Mouse (Mus musculus) ovary, postnatal 10 days (tissue): ENCODE data around the gene Gcnt2.

Source experiments
- DNase-seq: peaks from one replicate; pipeline ENCODE4 v3.0.0; 2022; ENCODE audit warnings: low spot score

The Gcnt2 gene

DNA sequence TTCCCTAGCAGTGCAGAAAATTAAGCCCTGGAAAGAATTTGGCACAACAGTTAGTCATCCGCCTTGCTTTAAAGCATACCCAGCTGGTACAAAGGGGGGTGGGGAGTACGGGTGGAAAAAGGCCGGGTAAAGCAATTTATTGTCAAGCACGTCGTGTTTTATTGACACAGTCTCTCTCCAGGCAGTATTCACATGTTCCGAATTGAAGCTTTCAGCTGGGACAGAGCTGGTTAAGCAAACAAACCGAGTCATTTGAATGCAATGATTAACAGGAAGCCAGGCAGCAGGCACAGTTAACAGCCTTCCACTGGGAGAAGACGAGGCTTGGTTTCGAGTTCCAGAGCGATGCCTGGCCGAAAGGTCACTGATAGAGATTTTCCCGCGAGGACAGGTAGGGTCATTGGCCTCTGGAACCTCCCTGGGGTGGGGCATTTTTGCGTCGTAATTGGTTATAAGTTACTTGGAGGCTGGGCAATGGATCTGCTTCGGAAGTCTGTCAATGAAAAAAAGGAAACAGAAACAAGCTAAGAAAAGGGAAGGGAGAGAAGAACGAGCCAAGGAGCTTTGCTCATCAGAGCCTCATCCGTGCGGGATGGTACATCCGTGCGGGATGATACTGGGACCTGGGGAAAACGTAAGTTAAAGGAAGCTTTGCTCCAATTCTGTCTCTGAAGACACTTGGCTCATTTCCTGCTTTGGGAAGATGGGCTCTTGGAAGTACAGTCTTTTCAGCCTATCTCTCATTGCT lies at the start of gene Gcnt2:
TSS of gene Gcnt2 (plus strand) at position 103 of the 748 bp plus-strand sequence.
- no peak for DNase-seq

- no peak for DNase-seq
Observed at GRCm38 (mm10) chr13:40820617-40821016, 38.9 kb upstream of the Gcnt2 start.

DNA sequence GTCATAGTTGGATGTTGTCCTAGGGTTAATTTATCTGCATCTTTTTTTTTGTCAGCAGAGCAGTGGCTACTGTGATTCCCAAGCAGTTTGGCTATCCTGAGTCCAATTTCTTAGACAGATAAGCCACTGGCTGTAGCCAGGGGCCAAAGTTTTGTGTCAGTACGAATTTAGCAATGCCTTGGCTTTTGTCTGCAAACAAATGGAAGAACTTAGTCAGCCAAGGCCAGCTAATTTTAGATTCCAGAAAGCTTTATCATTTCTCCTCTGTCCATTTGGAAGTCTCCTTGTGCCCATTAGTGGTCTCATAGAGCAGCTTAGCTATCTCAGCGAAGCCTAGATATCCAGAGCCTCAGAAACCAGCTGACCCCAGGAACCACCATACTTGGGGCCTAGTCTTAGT lies 37.6 kb upstream of the Gcnt2 start:
- no peak for DNase-seq

DNA sequence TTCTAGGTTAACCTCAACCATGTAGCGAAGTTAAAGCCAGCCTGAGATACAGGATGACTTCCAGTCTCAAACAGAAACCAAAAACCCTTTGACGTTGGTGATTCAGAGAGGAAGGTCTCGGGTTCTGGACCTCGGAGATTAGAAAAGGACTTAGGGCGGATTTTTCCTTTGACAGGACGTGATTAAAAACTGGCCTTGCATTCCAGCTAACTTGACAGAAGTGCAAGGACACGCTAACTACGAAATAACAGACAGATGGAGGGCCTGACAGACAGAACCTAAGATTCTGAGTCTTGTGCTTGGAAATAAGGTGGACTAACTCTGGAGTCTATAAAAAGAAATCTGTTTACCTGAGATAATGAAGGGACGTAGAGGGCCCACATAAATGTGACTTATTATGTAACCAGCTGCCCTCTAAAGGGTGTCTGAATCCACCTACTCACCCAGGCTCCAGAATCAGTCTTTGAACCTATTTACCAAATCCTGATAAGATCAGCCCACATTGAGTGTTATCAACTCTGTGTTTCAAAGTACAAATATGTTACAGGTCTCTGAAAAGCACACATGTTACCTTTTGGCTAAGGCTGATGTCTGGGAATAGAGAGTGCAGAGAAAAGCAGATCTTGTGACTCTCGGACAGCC lies 18.3 kb upstream of the Gcnt2 start:
- no peak for DNase-seq

- no peak for DNase-seq
Observed at GRCm38 (mm10) chr13:40842141-40842540, 17.4 kb upstream of the Gcnt2 start.

DNA sequence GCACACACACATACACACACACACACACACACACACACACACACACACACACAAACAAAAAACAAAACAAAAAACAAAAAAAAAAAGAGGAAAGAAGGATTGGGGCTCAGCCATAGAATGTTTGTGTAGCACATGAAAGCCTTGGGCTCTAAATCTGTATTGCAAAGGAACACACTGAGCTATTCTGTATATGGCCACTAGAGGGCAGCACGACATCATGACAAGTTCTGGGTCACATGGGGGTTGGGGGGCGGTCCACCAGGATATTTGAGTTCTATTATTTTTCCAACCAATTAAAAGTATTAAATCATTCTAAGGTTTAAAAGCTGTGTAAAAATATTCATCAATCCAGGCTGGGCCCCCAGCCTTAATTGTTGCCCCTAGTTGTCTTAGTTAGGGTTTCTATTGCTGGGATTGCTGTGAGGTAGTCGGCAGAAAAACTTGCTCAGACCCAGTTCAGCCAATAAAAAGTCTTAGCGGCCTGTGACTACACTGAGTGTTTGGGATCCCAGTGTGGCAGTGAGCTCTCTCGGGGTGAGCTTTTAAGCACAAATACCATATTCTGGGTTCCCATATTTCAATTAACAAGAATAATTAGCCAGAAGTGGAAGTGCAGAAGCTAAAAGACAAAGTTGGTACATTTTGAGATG lies 16.0 kb upstream of the Gcnt2 start:
- peak; percentile 27 for DNase-seq

- no peak for DNase-seq
Observed at GRCm38 (mm10) chr13:40844144-40844543, 15.4 kb upstream of the Gcnt2 start.

GRCm38 (mm10) chr13:40845951-40846350 lies 13.6 kb upstream of the Gcnt2 start:
- DNase-seq: no peak

DNA sequence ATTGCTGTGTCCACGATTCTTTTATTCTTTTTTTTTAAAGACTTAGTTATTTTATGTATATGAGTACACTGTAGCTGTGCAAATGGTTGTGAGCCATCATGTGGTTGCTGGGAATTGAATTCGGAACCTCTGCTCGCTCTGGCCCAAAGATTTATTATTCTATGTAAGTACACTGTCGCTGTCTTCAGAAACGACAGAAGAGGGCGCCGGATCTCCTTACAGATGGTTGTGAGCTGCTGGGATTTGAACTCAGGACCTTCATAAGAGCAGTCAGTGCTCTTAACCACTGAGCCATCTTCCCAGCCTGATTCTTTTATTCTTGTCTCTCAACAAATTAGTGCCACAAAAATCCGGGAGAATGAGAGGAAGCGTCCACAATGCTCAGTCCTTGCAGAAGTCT lies 13.2 kb upstream of the Gcnt2 start:
- no peak for DNase-seq

- no peak for DNase-seq
Observed at GRCm38 (mm10) chr13:40847898-40848297, 11.7 kb upstream of the Gcnt2 start.

DNA sequence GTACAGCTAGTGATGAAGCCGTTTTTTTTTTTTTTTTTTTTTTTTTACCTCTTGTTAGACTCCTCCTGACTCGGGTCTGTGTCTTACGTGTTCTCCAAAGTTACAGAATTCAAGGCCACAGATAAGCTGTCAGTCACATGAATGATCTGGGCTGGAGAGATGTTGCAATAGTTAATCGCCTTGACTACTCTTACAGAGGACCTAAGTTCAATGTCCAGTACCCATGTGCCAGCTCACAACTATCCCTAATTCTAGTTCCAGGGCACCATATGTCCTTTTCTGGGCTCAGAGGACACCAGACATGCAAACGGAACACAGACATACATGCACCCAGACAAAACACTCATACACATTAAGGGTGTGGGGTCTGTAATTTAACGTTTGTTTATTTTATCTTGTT lies 8.9 kb upstream of the Gcnt2 start:
- no peak for DNase-seq

DNA sequence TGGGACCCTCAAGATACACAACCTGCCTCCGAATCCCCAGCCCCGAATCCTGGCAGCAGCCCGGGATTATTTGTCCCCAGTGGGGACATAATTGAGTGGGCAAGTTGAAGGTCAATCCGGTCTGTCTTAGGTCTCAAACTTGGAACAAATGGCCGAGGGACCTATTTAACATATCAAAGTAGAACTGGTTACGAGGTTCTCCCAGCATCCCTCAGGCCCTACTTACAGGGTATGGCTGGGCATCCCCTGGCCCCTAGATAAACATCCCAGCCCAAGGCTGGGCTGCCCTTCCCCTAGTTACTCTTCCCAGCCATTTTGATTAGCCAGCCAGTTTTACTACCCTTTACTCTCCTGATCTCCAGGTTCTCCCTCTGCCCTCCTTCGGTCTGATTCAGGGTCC lies 8.3 kb upstream of the Gcnt2 start:
- DNase-seq: no peak

DNA sequence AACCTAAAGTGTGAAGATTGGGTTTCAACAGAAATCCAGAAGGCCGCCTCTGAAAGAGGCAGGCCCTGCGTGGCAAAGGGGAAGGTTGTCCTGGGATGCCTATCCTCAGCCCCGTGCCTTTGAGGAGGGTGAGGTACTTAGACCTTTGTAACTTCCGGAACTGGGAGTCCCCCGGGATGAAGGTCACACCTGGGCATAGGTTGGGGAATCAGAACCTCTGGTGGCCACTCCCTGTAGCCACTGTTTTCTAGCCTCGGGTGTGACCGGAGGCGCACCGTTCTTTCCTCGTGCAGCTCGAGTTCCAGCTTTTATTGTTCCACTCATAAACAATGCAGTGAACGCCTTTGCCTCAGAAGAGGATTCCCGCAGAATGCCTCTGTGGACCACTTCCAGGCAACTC lies 7.6 kb upstream of the Gcnt2 start:
- DNase-seq: no peak

- no peak for DNase-seq
Observed at GRCm38 (mm10) chr13:40852791-40853190, 6.8 kb upstream of the Gcnt2 start.

- DNase-seq: no peak
Observed at GRCm38 (mm10) chr13:40853842-40854241, 5.7 kb upstream of the Gcnt2 start.

- no peak for DNase-seq
Observed at GRCm38 (mm10) chr13:40854451-40855058, 5.0 kb upstream of the Gcnt2 start.

DNA sequence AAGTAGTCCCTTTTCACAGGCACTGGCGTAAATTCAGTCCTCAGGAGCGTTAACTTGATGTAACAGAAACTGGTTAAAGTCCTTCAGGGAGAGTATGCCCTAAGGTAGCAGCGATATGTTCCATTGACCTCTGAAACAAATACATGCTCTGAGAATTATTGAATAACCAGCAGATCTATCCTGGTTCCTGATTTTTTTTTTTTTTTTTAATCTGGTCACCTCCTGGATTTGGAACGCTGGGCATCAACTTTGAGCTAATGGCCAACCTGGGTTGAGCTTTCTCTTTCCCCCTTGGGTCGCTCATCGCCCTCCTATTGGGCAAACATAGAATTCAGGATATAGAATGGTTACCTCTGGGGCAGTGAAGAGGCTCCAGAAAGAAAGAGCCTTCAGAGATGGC lies 4.3 kb upstream of the Gcnt2 start:
- no peak for DNase-seq

DNA sequence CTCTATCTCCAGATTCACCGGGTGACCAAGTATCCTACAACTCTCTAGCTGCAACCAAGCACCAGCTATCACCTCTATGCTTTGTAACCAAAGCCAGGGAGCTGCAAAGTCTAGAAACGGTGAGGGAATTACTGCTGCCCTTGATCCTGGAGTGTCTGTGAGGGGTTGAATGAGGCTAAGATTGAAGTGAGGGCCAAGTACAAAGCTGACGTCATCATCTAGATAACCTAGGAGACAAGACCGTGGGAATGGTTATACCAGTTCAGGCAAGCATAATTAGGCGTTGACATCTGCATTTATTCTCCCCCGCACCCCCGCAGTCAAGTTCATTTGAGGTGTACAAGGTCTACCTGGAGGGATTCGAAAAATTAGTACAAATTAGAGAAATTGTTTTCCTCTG lies 2.8 kb upstream of the Gcnt2 start:
- DNase-seq: no peak

DNA sequence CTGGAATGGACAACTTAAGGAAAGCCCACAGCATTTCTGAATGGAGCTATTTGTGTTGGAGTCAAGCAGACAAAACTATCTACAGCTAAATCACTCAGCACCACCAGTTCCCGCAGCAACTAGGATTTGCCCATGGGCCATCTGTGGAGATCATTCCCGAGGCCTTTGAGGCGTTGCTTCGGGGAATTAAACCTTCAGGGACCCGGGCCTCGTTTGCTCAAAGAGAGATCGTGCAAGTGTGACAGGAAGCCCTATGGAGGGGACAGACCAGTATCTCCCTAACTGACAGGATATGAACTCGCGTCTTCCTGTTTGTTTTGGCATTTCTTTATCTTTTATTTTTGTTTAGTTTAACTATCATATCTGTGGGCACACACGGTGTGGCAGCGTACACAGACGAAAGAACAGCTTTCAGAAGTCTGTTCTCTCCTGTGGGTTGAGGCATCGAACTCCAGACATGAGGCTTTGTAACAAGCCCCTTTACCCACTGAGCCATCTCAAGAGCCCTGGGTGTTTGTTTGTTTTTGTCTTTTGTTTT lies 2.2 kb upstream of the Gcnt2 start:
- DNase-seq: no peak

GRCm38 (mm10) chr13:40859225-40859624 lies 329 bp upstream of the Gcnt2 start:
- no peak for DNase-seq

GRCm38 (mm10) chr13:40863006-40863405 lies 3.5 kb downstream of the Gcnt2 start:
- no peak for DNase-seq

DNA sequence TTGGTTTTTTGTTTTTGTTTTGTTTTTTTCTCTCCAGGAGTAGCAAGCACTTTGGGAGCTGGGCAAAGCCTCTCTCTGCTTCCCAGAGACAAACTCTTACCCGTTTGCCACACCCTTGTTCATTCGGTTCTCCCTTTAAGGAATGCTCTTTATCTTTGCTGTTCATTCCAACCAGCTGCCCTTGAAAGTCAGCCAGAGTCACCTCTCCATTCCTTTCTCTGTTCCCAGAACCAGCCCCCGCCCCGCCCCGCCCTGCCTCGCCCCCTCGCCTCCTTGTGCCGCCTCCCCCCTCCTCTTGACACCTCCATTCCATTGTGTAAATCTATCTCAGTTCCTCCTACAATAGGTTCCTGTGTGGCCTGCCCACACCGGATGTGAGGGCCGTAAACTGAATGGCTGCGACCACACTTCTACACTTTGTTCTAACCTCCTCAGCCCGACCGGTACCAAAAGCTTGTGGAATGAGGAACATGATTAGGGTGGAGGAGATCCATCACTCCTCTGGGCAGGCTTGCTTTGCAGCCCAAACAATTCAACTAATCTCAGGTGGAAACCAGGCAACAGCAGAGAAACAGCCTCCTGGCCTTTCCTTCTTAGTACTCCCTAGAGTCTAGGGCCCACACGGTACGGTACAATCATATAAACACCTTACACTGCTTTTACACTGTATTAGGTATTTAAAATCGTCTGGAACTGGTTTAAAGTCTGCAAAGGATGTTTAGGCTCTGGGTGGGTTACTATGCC lies 9.5 kb downstream of the Gcnt2 start:
- no peak for DNase-seq
